Mouse (Mus musculus) CH12F3 (cell line): ENCODE results near the gene Bmp8a.
"Not testable (repeated sequence)": the region's sequence is repeated elsewhere in the genome, so short reads cannot be mapped to it uniquely, and the experiment has no call there.

Experiments
- in situ Hi-C: fragments of 300-500 bp; cut with MboI; formaldehyde crosslinking; loops from 2 replicates; pipeline ENCODE4 v1.14.3; 2020; ENCODE audit warnings: low sequenced_read_pairs

Bmp8a gene

GRCm38 (mm10) chr4:123342642-123343470 lies at the start of gene Bmp8a:
TSS of gene Bmp8a (minus strand) at chr4:123343252.
- in situ Hi-C loops, result no loop called here

- in situ Hi-C loops, result no loop called here
Measured at GRCm38 (mm10) chr4:123392187-123392586, 49.1 kb upstream of the Bmp8a start.

GRCm38 (mm10) chr4:123385028-123385427 lies 42.0 kb upstream of the Bmp8a start:
- in situ Hi-C loops, result no loop called here

GRCm38 (mm10) chr4:123383173-123383572 lies 40.1 kb upstream of the Bmp8a start:
- in situ Hi-C loops, result no loop called here

GRCm38 (mm10) chr4:123382051-123382450 lies 39.0 kb upstream of the Bmp8a start:
- in situ Hi-C loops, result no loop called here

GRCm38 (mm10) chr4:123381598-123381997 lies 38.5 kb upstream of the Bmp8a start:
- in situ Hi-C loops, result no loop called here

- in situ Hi-C loops, result no loop called here
Measured at GRCm38 (mm10) chr4:123376031-123376430, 33.0 kb upstream of the Bmp8a start.

GRCm38 (mm10) chr4:123374316-123375008 lies 31.4 kb upstream of the Bmp8a start:
- in situ Hi-C loops, result no loop called here

- in situ Hi-C loops, result no loop called here
Measured at GRCm38 (mm10) chr4:123363555-123363954, 20.5 kb upstream of the Bmp8a start.

- in situ Hi-C loops, result no loop called here
Measured at GRCm38 (mm10) chr4:123360771-123361170, 17.7 kb upstream of the Bmp8a start.

GRCm38 (mm10) chr4:123358613-123359012 lies 15.6 kb upstream of the Bmp8a start:
- in situ Hi-C loops, result no loop called here

- in situ Hi-C loops, result no loop called here
Measured at GRCm38 (mm10) chr4:123355941-123356340, 12.9 kb upstream of the Bmp8a start.

- in situ Hi-C loops, result no loop called here
Measured at GRCm38 (mm10) chr4:123353271-123353877, 10.3 kb upstream of the Bmp8a start.

- in situ Hi-C loops, result no loop called here
Measured at GRCm38 (mm10) chr4:123343471-123343789, 378 bp upstream of the Bmp8a start.

GRCm38 (mm10) chr4:123342091-123342641 lies 886 bp downstream of the Bmp8a start:
- in situ Hi-C loops, result no loop called here

GRCm38 (mm10) chr4:123340232-123340631 lies 2.8 kb downstream of the Bmp8a start:
- in situ Hi-C loops, result no loop called here

GRCm38 (mm10) chr4:123337693-123338092 lies 5.4 kb downstream of the Bmp8a start:
- in situ Hi-C loops, result no loop called here

GRCm38 (mm10) chr4:123335796-123336585 lies 7.1 kb downstream of the Bmp8a start:
- in situ Hi-C loops, result no loop called here

GRCm38 (mm10) chr4:123335244-123335643 lies 7.8 kb downstream of the Bmp8a start:
- in situ Hi-C loops, result not testable (repeated sequence)

- in situ Hi-C loops, result no loop called here
Measured at GRCm38 (mm10) chr4:123334177-123334576, 8.9 kb downstream of the Bmp8a start.

GRCm38 (mm10) chr4:123333151-123333550 lies 9.9 kb downstream of the Bmp8a start:
- in situ Hi-C loops, result no loop called here
